Mouse (Mus musculus): ENCODE data around the gene Map10. TPM values are rescaled to one million over a fixed set of nuclear protein-coding genes. Genes with fewer than 3 reads are reported as not detected.

Gene Map10
- polyA plus RNA-seq, 1 experiment, result 1.5 TPM

GRCm38 (mm10) chr8:125718914-125719313, 49.3 kb downstream of the Map10 start:
- DNase-seq, result no peak
- H3K27ac ChIP-seq (ENCODE audit: control insufficient read depth, insufficient read depth, low read length), result no peak overlapping the region
- no peaks in the 10 kb centered on the region for H3K27me3 ChIP-seq (ENCODE audit: control insufficient read depth, insufficient read depth, low read length)
- no peaks in the 10 kb centered on the region for H3K4me1 ChIP-seq (replicated peaks; ENCODE audit: control insufficient read depth, insufficient read depth, low read length)
- H3K4me3 ChIP-seq (ENCODE audit: control insufficient read depth, insufficient read depth, low read length), result no peak overlapping the region
- H3K36me3 ChIP-seq (ENCODE audit: control insufficient read depth, insufficient read depth, low read length), result no peaks in the 10 kb centered on the region
- TF ChIP-seq POLR2A (IDR thresholded peaks at IDR 0.05; ENCODE audit: control insufficient read depth, extremely low read depth, insufficient read depth, low read length, poor library complexity) (no peak), CTCF (IDR thresholded peaks at IDR 0.05; ENCODE audit: borderline replicate concordance, control insufficient read depth, extremely low read depth, insufficient read depth, low read length, poor library complexity) (peak; percentile 60; the same call in 1 of the 2 replicates)
- 74% methylated on average over 4 of the region's 4 CpGs for WGBS

DNA sequence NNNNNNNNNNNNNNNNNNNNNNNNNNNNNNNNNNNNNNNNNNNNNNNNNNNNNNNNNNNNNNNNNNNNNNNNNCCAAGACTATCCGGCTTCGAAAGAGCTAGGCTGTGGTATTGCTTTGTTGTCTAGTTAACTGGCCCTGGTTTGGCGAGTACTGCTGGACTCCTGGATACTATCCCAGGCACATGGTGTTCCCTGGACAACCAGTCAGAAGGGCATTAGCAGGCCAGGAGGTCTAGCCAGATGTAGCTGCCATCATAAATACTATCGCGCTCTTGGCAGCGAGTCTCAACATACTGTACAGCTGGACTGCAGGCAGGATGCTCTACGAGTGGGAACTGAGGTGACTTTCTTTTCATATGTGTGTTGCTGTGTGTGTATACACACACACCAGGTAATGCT, 53.1 kb downstream of the Map10 start:
- no peaks in the 10 kb centered on the region for H3K27me3 ChIP-seq (ENCODE audit: control insufficient read depth, insufficient read depth, low read length)
- H3K4me3 ChIP-seq (ENCODE audit: control insufficient read depth, insufficient read depth, low read length), result no peak overlapping the region
- 98% methylated on average over 7 of the region's 7 CpGs for whole genome bisulfite sequencing
- peaks cover 16% of the 10 kb centered on the region for H3K4me1 ChIP-seq (replicated peaks; ENCODE audit: control insufficient read depth, insufficient read depth, low read length)
- TF ChIP-seq CTCF (IDR thresholded peaks at IDR 0.05; ENCODE audit: borderline replicate concordance, control insufficient read depth, extremely low read depth, insufficient read depth, low read length, poor library complexity) (no peak), POLR2A (IDR thresholded peaks at IDR 0.05; ENCODE audit: control insufficient read depth, extremely low read depth, insufficient read depth, low read length, poor library complexity) (no peak)
- no peak overlapping the region for H3K27ac ChIP-seq (ENCODE audit: control insufficient read depth, insufficient read depth, low read length)
- H3K36me3 ChIP-seq (ENCODE audit: control insufficient read depth, insufficient read depth, low read length), result no peaks in the 10 kb centered on the region
- DNase-seq, result no peak

Other genes with a start within 250 kb of the Map10 start
- 10.9 and 11.7 TPM in 2 replicates for gene Sipa1l2, start 100.0 kb upstream of the Map10 start, polyA plus RNA-seq (2012; rRNA removed)
- 23.1 and 27.4 TPM in 2 replicates for gene Ntpcr, start 60.1 kb downstream of the Map10 start, polyA plus RNA-seq (2012; rRNA removed)
- gene Pcnx2, start 228.5 kb downstream of the Map10 start, polyA plus RNA-seq (2012; rRNA removed), result 0.19 and 0.34 TPM in 2 replicates
- 0.03 TPM in 2 replicates for gene Map3k21, start 240.6 kb downstream of the Map10 start, polyA plus RNA-seq (2012; rRNA removed)

All from thymus, adult 2 months (tissue).